Mouse (Mus musculus): ENCODE data around the gene Smurf1. TPM values are rescaled to one million over a fixed set of nuclear protein-coding genes. Genes with fewer than 3 reads are reported as not detected.

Smurf1 gene
- polyA plus RNA-seq, 1 experiment from 2014 or later: 18.1 TPM

DNA sequence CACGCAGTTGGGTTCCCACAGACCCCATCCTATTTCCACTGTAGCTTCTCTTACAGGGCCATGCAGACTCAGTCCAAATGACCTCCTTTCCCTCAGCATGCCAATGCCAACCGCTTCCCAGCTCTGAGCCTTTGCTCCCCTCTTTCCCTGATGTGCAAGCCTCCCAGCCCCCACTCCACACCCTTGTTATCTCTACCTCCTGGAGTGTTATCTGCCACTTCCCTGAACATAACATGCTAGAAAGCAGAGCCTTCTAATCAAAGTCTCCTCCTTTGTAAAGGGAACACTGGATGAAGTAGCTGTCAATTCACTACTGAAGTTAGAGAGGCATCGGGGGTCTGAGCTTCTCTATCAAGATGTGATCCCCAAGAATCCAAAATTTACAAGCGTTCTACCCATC lies 32.2 kb downstream of the Smurf1 start:
- DNase-seq (ENCODE audit: low spot score): no peak
- H3K36me3 ChIP-seq (ENCODE audit: control insufficient read depth, insufficient read depth, low read length): no peaks in the 10 kb centered on the region
- no peaks in the 10 kb centered on the region for H3K4me1 ChIP-seq (replicated peaks; ENCODE audit: control insufficient read depth, insufficient read depth, low read length)
- no peak overlapping the region for H3K9ac ChIP-seq (ENCODE audit: low read depth, low read length)
- H3K4me2 ChIP-seq (replicated peaks; ENCODE audit: low read depth, low read length): no peak overlapping the region
- no peaks in the 10 kb centered on the region for H3K9me3 ChIP-seq (ENCODE audit: control insufficient read depth, low read length)
- no peaks in the 10 kb centered on the region for H3K27me3 ChIP-seq (ENCODE audit: control insufficient read depth, insufficient read depth, low read length)
- H3K27ac ChIP-seq (ENCODE audit: low read depth, low read length): no peak overlapping the region
- WGBS: 72% methylated on average over 4 of the region's 4 CpGs
- ATAC-seq (ENCODE audit: low FRiP score): no peak
- no peak overlapping the region for H3K4me3 ChIP-seq (ENCODE audit: low read depth, low read length)

DNA sequence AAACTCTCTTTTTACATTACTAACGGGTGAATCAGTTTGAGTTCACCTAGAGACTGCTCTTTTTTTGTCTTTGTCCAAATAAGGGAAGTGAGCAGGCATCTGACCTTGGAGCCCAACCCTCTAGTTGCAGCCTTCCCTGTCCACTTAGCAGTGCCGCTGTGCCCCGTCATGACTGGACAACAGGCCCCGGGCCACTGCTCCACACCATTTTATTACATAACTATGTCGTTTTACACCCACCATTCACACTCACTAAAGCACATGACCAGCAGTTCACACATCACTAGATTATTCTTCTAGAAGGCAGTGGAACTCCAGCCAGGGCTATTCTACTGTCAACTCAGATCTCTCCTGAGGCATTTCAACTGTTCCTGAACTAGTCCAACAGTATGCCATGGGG lies 33.8 kb downstream of the Smurf1 start:
- no peak overlapping the region for H3K4me2 ChIP-seq (replicated peaks; ENCODE audit: low read depth, low read length)
- H3K27me3 ChIP-seq (ENCODE audit: control insufficient read depth, insufficient read depth, low read length): no peaks in the 10 kb centered on the region
- no peak for ATAC-seq (ENCODE audit: low FRiP score)
- no peak overlapping the region for H3K27ac ChIP-seq (ENCODE audit: low read depth, low read length)
- H3K4me1 ChIP-seq (replicated peaks; ENCODE audit: control insufficient read depth, insufficient read depth, low read length): no peaks in the 10 kb centered on the region
- H3K36me3 ChIP-seq (ENCODE audit: control insufficient read depth, insufficient read depth, low read length): no peaks in the 10 kb centered on the region
- H3K4me3 ChIP-seq (ENCODE audit: low read depth, low read length): no peak overlapping the region
- no peaks in the 10 kb centered on the region for H3K9me3 ChIP-seq (ENCODE audit: control insufficient read depth, low read length)
- WGBS: 90% methylated on average over 5 of the region's 5 CpGs
- no peak for DNase-seq (ENCODE audit: low spot score)
- no peak overlapping the region for H3K9ac ChIP-seq (ENCODE audit: low read depth, low read length)

DNA sequence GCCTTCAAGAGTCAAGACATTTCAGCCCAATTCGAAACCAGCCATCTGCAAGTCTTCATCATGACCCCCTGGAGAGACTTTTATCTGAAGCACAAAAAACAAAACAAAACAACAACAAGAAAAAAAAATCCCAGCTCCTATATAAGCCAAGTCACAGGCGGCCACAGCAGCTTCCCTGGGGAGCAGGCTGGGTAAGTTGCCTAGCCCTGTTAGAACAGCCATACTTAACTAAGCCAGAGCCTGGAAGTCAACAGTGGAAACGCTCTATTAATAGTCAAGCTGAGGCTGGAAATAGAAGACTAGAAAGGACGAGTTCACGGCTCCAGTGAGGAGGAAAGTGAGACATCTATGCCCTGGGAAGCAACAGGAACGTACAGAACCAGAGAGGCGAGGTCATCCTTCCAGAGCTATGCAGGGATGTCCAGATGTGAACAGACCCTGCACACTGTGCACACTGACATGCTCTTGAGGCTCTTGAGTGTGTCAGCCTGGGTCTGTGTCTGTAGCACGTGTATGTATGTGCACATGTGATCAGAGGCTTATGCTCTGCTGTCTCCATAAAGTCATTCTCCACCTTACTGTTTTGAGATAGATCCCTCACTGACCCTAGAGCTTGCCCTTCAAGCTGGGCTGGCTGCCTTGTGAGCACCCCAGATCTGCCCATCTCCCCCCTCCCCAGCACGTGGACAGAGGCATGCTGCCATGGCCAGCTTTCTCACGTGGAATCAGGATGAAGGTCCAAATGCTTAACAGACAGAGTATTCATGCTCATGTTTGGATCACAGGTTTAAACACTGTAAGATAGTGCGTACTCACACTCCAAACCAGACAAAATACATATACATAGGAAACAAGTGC lies 36.6 kb downstream of the Smurf1 start:
- ATAC-seq (ENCODE audit: low FRiP score) (no peak), DNase-seq (ENCODE audit: low spot score) (no peak)
- WGBS: 66% methylated on average over 11 of the region's 11 CpGs
- H3K27ac ChIP-seq (ENCODE audit: low read depth, low read length): no peak overlapping the region
- H3K4me3 ChIP-seq (ENCODE audit: low read depth, low read length): no peak overlapping the region
- no peaks in the 10 kb centered on the region for H3K9me3 ChIP-seq (ENCODE audit: control insufficient read depth, low read length)
- no peaks in the 10 kb centered on the region for H3K27me3 ChIP-seq (ENCODE audit: control insufficient read depth, insufficient read depth, low read length)
- no peaks in the 10 kb centered on the region for H3K36me3 ChIP-seq (ENCODE audit: control insufficient read depth, insufficient read depth, low read length)
- H3K9ac ChIP-seq (ENCODE audit: low read depth, low read length): no peak overlapping the region
- no peaks in the 10 kb centered on the region for H3K4me1 ChIP-seq (replicated peaks; ENCODE audit: control insufficient read depth, insufficient read depth, low read length)
- H3K4me2 ChIP-seq (replicated peaks; ENCODE audit: low read depth, low read length): no peak overlapping the region

DNA sequence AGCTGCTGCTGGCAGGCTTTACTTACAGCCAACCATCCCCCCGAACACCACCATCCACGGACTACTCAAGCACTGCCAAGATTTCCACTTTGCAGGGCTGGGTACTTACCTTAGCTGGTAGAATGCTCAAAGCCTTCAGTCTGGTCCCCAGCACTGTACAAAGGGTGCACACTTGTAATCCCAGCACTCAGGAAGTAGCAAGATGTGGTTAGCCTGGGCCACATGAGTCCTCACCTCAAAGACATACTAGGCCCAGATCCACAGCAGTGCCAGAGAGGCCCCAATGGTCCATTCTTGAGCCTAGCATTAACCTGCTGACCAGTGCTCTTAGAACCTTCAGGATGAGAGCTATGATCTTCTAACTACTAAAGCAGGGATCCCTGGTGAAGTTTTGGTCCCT lies 39.4 kb downstream of the Smurf1 start:
- 97% methylated on average over 2 of the region's 2 CpGs for WGBS
- ATAC-seq (ENCODE audit: low FRiP score) (no peak), DNase-seq (ENCODE audit: low spot score) (no peak)

DNA sequence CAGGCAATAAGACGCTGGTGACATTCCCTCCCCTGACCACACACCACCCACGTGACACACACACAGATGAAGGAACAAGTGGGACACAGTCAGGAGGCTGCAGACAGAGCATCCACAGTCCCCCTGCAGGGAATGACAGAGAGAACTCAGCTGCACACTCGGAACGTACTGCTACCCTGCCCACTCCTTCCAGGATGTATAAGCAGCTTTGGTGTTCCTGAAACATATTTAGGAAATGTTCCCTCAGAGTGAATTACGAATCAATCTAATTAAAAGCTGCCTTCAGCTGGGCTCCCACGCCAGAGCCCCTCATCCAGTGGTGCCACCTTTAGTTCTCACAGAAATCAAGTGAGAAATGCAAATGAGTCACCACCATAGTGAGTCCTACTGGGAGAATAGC lies 42.3 kb downstream of the Smurf1 start:
- no peaks in the 10 kb centered on the region for H3K27me3 ChIP-seq (ENCODE audit: control insufficient read depth, insufficient read depth, low read length)
- WGBS: 68% methylated on average over 6 of the region's 6 CpGs
- H3K36me3 ChIP-seq (ENCODE audit: control insufficient read depth, insufficient read depth, low read length): no peaks in the 10 kb centered on the region
- DNase-seq (ENCODE audit: low spot score) (no peak), ATAC-seq (ENCODE audit: low FRiP score) (no peak)
- H3K4me3 ChIP-seq (ENCODE audit: low read depth, low read length): no peak overlapping the region
- peaks cover 5% of the 10 kb centered on the region; the same call in 1 of the 2 replicates for H3K4me1 ChIP-seq (replicated peaks; ENCODE audit: control insufficient read depth, insufficient read depth, low read length)
- no peak overlapping the region for H3K27ac ChIP-seq (ENCODE audit: low read depth, low read length)
- H3K4me2 ChIP-seq (replicated peaks; ENCODE audit: low read depth, low read length): no peak overlapping the region
- H3K9ac ChIP-seq (ENCODE audit: low read depth, low read length): no peak overlapping the region
- no peaks in the 10 kb centered on the region for H3K9me3 ChIP-seq (ENCODE audit: control insufficient read depth, low read length)

More for the DNA sequence above, 39.4 kb downstream of the Smurf1 start:
- H3K27ac ChIP-seq (ENCODE audit: low read depth, low read length): no peak overlapping the region
- no peak overlapping the region for H3K9ac ChIP-seq (ENCODE audit: low read depth, low read length)
- no peaks in the 10 kb centered on the region for H3K9me3 ChIP-seq (ENCODE audit: control insufficient read depth, low read length)
- H3K27me3 ChIP-seq (ENCODE audit: control insufficient read depth, insufficient read depth, low read length): no peaks in the 10 kb centered on the region
- no peak overlapping the region for H3K4me3 ChIP-seq (ENCODE audit: low read depth, low read length)
- H3K4me1 ChIP-seq (replicated peaks; ENCODE audit: control insufficient read depth, insufficient read depth, low read length): peaks cover 5% of the 10 kb centered on the region; the same call in 1 of the 2 replicates
- H3K36me3 ChIP-seq (ENCODE audit: control insufficient read depth, insufficient read depth, low read length): no peaks in the 10 kb centered on the region
- no peak overlapping the region for H3K4me2 ChIP-seq (replicated peaks; ENCODE audit: low read depth, low read length)

DNA sequence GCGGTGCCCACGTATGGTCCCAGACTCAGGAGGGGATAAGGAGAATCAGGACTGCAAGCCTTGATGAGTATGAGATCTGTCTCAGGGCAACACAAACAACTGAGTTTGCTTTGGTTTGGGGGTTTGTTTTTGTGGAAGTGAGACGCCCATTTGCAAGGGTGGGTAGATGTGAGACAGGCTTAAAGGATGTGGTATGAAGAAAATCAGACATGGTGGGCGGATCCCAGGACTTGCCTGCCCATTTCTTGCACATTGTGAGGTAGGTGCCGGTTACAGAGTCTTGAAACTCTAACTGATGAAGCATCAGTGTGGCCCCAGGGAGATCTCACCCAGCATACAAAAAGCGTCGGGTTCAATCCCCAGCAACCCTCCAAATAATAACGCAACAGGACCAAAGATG lies 45.9 kb downstream of the Smurf1 start:
- Histone ChIP-seq H3K4me3 (ENCODE audit: low read depth, low read length) (no peak overlapping the region), H3K4me1 (replicated peaks; ENCODE audit: control insufficient read depth, insufficient read depth, low read length) (peaks cover 5% of the 10 kb centered on the region; the same call in 1 of the 2 replicates), H3K9ac (ENCODE audit: low read depth, low read length) (no peak overlapping the region), H3K27me3 (ENCODE audit: control insufficient read depth, insufficient read depth, low read length) (no peaks in the 10 kb centered on the region), H3K4me2 (replicated peaks; ENCODE audit: low read depth, low read length) (no peak overlapping the region), H3K36me3 (ENCODE audit: control insufficient read depth, insufficient read depth, low read length) (no peaks in the 10 kb centered on the region), H3K27ac (ENCODE audit: low read depth, low read length) (no peak overlapping the region), H3K9me3 (ENCODE audit: control insufficient read depth, low read length) (no peaks in the 10 kb centered on the region)
- no peak for DNase-seq (ENCODE audit: low spot score)
- no peak for ATAC-seq (ENCODE audit: low FRiP score)
- 90% methylated on average over 8 of the region's 8 CpGs for WGBS

DNA sequence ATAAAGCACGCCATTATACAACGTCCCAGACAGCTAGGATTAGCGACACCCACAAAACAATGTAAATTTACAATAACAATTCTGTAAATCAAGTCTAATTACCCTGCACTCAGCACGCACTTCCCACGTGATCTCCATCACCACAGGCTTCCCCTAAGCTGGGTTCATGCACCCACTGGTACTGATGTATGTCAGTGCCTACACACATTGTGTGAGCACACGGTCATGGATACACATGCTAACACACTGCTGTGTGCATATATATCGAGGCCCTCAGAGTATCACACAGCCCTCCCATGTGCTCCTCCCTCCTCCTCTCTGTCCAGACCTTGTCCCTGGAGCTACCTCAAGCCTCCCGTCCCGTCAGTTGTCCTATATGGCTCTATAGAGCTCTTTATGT lies 46.5 kb downstream of the Smurf1 start:
- no peaks in the 10 kb centered on the region for H3K36me3 ChIP-seq (ENCODE audit: control insufficient read depth, insufficient read depth, low read length)
- H3K4me3 ChIP-seq (ENCODE audit: low read depth, low read length): no peak overlapping the region
- no peak overlapping the region for H3K27ac ChIP-seq (ENCODE audit: low read depth, low read length)
- DNase-seq (ENCODE audit: low spot score) (no peak), ATAC-seq (ENCODE audit: low FRiP score) (no peak)
- no peak overlapping the region for H3K9ac ChIP-seq (ENCODE audit: low read depth, low read length)
- no peak overlapping the region for H3K4me2 ChIP-seq (replicated peaks; ENCODE audit: low read depth, low read length)
- no peaks in the 10 kb centered on the region for H3K27me3 ChIP-seq (ENCODE audit: control insufficient read depth, insufficient read depth, low read length)
- no peaks in the 10 kb centered on the region for H3K9me3 ChIP-seq (ENCODE audit: control insufficient read depth, low read length)
- 86% methylated on average over 9 of the region's 9 CpGs for WGBS
- H3K4me1 ChIP-seq (replicated peaks; ENCODE audit: control insufficient read depth, insufficient read depth, low read length): peaks cover 5% of the 10 kb centered on the region; the same call in 1 of the 2 replicates

DNA sequence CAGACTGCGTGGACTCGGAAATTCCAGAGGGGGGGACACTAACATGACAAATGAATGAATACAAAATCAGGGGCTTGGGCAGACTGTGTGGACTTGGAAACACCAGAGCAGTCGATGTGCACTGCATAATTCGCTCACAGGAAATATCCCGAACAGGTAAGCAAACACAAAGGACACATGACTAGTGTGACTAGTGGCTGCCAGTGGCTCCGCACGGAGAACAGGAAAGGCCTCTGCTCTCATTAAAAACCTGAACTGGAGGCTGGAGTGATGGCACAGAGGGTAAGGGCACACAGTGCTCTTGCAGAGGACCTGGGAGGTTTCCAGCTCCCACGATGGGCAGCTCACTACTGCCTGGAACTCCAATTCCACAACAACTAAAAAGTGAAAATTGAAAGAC lies 47.4 kb downstream of the Smurf1 start:
- no peaks in the 10 kb centered on the region for H3K9me3 ChIP-seq (ENCODE audit: control insufficient read depth, low read length)
- no peak overlapping the region for H3K4me2 ChIP-seq (replicated peaks; ENCODE audit: low read depth, low read length)
- 82% methylated on average over 8 of the region's 8 CpGs for WGBS
- H3K27me3 ChIP-seq (ENCODE audit: control insufficient read depth, insufficient read depth, low read length): no peaks in the 10 kb centered on the region
- no peak overlapping the region for H3K9ac ChIP-seq (ENCODE audit: low read depth, low read length)
- H3K4me1 ChIP-seq (replicated peaks; ENCODE audit: control insufficient read depth, insufficient read depth, low read length): peaks cover 3% of the 10 kb centered on the region; the same call in 1 of the 2 replicates
- DNase-seq (ENCODE audit: low spot score) (no peak), ATAC-seq (ENCODE audit: low FRiP score) (no peak)
- no peak overlapping the region for H3K27ac ChIP-seq (ENCODE audit: low read depth, low read length)
- H3K4me3 ChIP-seq (ENCODE audit: low read depth, low read length): no peak overlapping the region
- H3K36me3 ChIP-seq (ENCODE audit: control insufficient read depth, insufficient read depth, low read length): no peaks in the 10 kb centered on the region

DNA sequence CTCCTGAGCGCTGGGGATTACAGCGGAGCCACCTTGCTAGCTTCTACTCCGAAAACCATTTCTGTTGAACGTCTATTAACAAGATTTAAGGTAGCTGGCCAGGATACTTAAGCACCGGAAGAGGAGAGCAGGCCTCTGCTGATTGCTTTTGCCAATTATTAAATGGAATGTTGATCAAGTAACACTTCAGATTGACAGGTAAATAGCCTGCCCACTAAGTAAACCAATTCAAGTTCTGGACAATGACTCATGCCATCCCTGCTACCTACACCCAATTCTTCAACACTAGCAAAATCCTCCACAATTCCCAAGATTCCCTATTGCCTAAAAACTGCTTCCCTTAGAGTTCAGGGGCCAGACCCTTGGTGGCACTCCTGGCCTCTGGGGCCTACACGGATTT lies 48.5 kb downstream of the Smurf1 start:
- Histone ChIP-seq H3K4me1 (replicated peaks; ENCODE audit: control insufficient read depth, insufficient read depth, low read length) (peaks cover 2% of the 10 kb centered on the region; the same call in 1 of the 2 replicates), H3K9me3 (ENCODE audit: control insufficient read depth, low read length) (no peaks in the 10 kb centered on the region), H3K4me3 (ENCODE audit: low read depth, low read length) (no peak overlapping the region), H3K27me3 (ENCODE audit: control insufficient read depth, insufficient read depth, low read length) (no peaks in the 10 kb centered on the region), H3K36me3 (ENCODE audit: control insufficient read depth, insufficient read depth, low read length) (no peaks in the 10 kb centered on the region), H3K27ac (ENCODE audit: low read depth, low read length) (no peak overlapping the region), H3K4me2 (replicated peaks; ENCODE audit: low read depth, low read length) (no peak overlapping the region), H3K9ac (ENCODE audit: low read depth, low read length) (no peak overlapping the region)
- DNase-seq (ENCODE audit: low spot score): no peak
- ATAC-seq (ENCODE audit: low FRiP score): no peak
- WGBS: 93% methylated on average over 6 of the region's 6 CpGs

All from hindbrain, embryonic 11.5 days (tissue).